Mouse (Mus musculus) embryonic stem cell, embryonic (primary cell): Measurements from ENCODE around the gene Btbd19.

ENCODE experiments used
- CTCF ChIA-PET, 4 experiments: fragments of 300-600 bp in 2 of 4; fragments of 350-600 bp in 2 of 4; sonication (Branson Sonifier 250); formaldehyde crosslinking; loops; one replicate each; lab custom pipeline; 2022; ENCODE audit warnings: inconsistent platforms in 2 of 4; lab: Charles Lee
- POLR2A ChIA-PET, 4 experiments: fragments of 300-600 bp in 2 of 4; fragments of 350-600 bp in 2 of 4; sonication (Branson Sonifier 250); formaldehyde crosslinking; loops; one replicate each; lab custom pipeline; 2022; ENCODE audit warnings: antibody characterized with exemption in 4 of 4, inconsistent platforms in 1 of 4; lab: Charles Lee

The Btbd19 gene

GRCm38 (mm10) chr4:117146176-117146575 lies 20.7 kb upstream of the Btbd19 start:
- CTCF ChIA-PET: interaction anchor here (0.6 to 5.5 kb wide), 66 partner anchors 8 to 527 kb away, joined by 3 to 39 read pairs (median 4); partner anchors contain the start of genes Ptch2 (in 4 of the 4), Btbd19 (in 3 of the 4), Plk3 (in 2 of the 4) and Rps8 (in 2 of the 4)
- POLR2A ChIA-PET: interaction anchor here (0.5 to 69.1 kb wide), 44 partner anchors 3 to 437 kb away, joined by 3 to 3713 read pairs (median 5); partner anchors contain the start of genes Kif2c (in 4 of the 4), Plk3 (in 4 of the 4), Ptch2 (in 3 of the 4) and Rps8 (in 3 of the 4)

- POLR2A ChIA-PET: interaction anchor here in 3 of 4 experiments (0.6 to 69.1 kb wide), 36 partner anchors 4 to 1071 kb away, joined by 3 to 3713 read pairs (median 8); partner anchors contain the start of genes Kif2c (in 3 of the 3), Plk3 (in 3 of the 3), Rps8 (in 3 of the 3) and Btbd19 (in 2 of the 3)
- CTCF ChIA-PET: interaction anchor here (0.6 to 5.5 kb wide), 30 partner anchors 8 to 437 kb away, joined by 3 to 39 read pairs (median 6); partner anchors contain the start of genes Plk3 (in 2 of the 4), Ptch2 (in 2 of the 4), Ccdc163 (in 1 of the 4) and Hectd3 (in 1 of the 4)
These were observed 19.7 kb upstream of the Btbd19 start for GRCm38 (mm10) chr4:117145248-117145647.

- ChIA-PET POLR2A (interaction anchor here (0.6 to 69.1 kb wide), 37 partner anchors 6 to 560 kb away, joined by 3 to 3713 read pairs (median 5); partner anchors contain the start of genes Plk3 (in 4 of the 4), Btbd19 (in 3 of the 4), Rps8 (in 3 of the 4) and Tctex1d4 (in 2 of the 4)), CTCF (interaction anchor here (0.5 to 5.1 kb wide), 15 partner anchors 9 to 418 kb away, joined by 3 to 39 read pairs (median 4); partner anchors contain the start of genes Hectd3 (in 1 of the 4) and Plk3 (in 1 of the 4))
These were observed 17.5 kb upstream of the Btbd19 start for GRCm38 (mm10) chr4:117143023-117143422.

GRCm38 (mm10) chr4:117140613-117141012 lies 15.1 kb upstream of the Btbd19 start:
- POLR2A ChIA-PET: interaction anchor here (0.6 to 69.1 kb wide), 21 partner anchors 8 to 311 kb away, joined by 3 to 3713 read pairs (median 11); partner anchors contain the start of genes Rps8 (in 3 of the 4), Btbd19 (in 2 of the 4), Tctex1d4 (in 2 of the 4) and Hectd3 (in 1 of the 4)
- CTCF ChIA-PET: interaction anchor here (0.5 to 4.7 kb wide), 36 partner anchors 8 to 512 kb away, joined by 3 to 44 read pairs (median 6); partner anchors contain the start of genes Hectd3 (in 4 of the 4), Btbd19 (in 1 of the 4), Kif2c (in 1 of the 4) and Ptch2 (in 1 of the 4)

GRCm38 (mm10) chr4:117139217-117139612 lies 13.7 kb upstream of the Btbd19 start:
- POLR2A ChIA-PET: interaction anchor here (0.5 to 69.1 kb wide), 56 partner anchors 6 to 544 kb away, joined by 3 to 3713 read pairs (median 5); partner anchors contain the start of genes Tctex1d4 (in 4 of the 4), Btbd19 (in 3 of the 4), Hectd3 (in 3 of the 4) and Rps8 (in 3 of the 4)
- CTCF ChIA-PET: interaction anchor here (0.5 to 4.7 kb wide), 50 partner anchors 9 to 350 kb away, joined by 3 to 44 read pairs (median 6); partner anchors contain the start of genes Btbd19 (in 3 of the 4), Hectd3 (in 3 of the 4), Ptch2 (in 1 of the 4) and Tctex1d4 (in 1 of the 4)

GRCm38 (mm10) chr4:117138295-117139216 lies 13.0 kb upstream of the Btbd19 start:
- CTCF ChIA-PET: interaction anchor here (0.5 to 4.7 kb wide), 47 partner anchors 7 to 350 kb away, joined by 3 to 44 read pairs (median 5); partner anchors contain the start of genes Btbd19 (in 2 of the 4), Hectd3 (in 2 of the 4), Ptch2 (in 1 of the 4) and Tctex1d4 (in 1 of the 4)
- POLR2A ChIA-PET: interaction anchor here (0.6 to 69.1 kb wide), 61 partner anchors 6 to 545 kb away, joined by 3 to 3713 read pairs (median 5); partner anchors contain the start of genes Tctex1d4 (in 4 of the 4), Btbd19 (in 3 of the 4), Hectd3 (in 3 of the 4) and Rps8 (in 3 of the 4)

- ChIA-PET CTCF (interaction anchor here in 3 of 4 experiments (0.5 to 3.4 kb wide), 11 partner anchors 10 to 492 kb away, joined by 3 to 13 read pairs (median 3); partner anchors contain the start of gene Rps8 (in 1 of the 3)), POLR2A (interaction anchor here (0.6 to 69.1 kb wide), 32 partner anchors 3 to 450 kb away, joined by 3 to 3713 read pairs (median 4); partner anchors contain the start of genes Rps8 (in 4 of the 4), Btbd19 (in 3 of the 4), Tctex1d4 (in 3 of the 4) and Hectd3 (in 2 of the 4))
These were observed 10.5 kb upstream of the Btbd19 start for GRCm38 (mm10) chr4:117136034-117136433.

GRCm38 (mm10) chr4:117134601-117134995 lies 9.1 kb upstream of the Btbd19 start:
- CTCF ChIA-PET: interaction anchor here (0.7 to 4.0 kb wide), 13 partner anchors 10 to 248 kb away, joined by 3 to 78 read pairs (median 9); partner anchors contain the start of gene Hectd3 (in 1 of the 4)
- POLR2A ChIA-PET: interaction anchor here (0.6 to 69.1 kb wide), 54 partner anchors 2 to 820 kb away, joined by 3 to 3713 read pairs (median 7); partner anchors contain the start of genes Btbd19 (in 4 of the 4), Kif2c (in 3 of the 4), Ptch2 (in 3 of the 4) and Rps8 (in 3 of the 4)

- ChIA-PET POLR2A (interaction anchor here (0.5 to 69.1 kb wide), 86 partner anchors 1 to 821 kb away, joined by 3 to 3713 read pairs (median 4); partner anchors contain the start of genes Btbd19 (in 4 of the 4), Hectd3 (in 3 of the 4), Kif2c (in 3 of the 4) and Ptch2 (in 3 of the 4)), CTCF (interaction anchor here (0.5 to 4.0 kb wide), 20 partner anchors 9 to 247 kb away, joined by 3 to 78 read pairs (median 6); partner anchors contain the start of genes Btbd19 (in 1 of the 4), Hectd3 (in 1 of the 4) and Rps8 (in 1 of the 4))
These were observed 8.5 kb upstream of the Btbd19 start, which contains the start of gene Plk3 for GRCm38 (mm10) chr4:117133817-117134600. Gene Plk3 (minus strand): TSS chr4:117133963.

- POLR2A ChIA-PET: interaction anchor here (0.5 to 69.1 kb wide), 82 partner anchors 1 to 506 kb away, joined by 3 to 3713 read pairs (median 4); partner anchors contain the start of genes Btbd19 (in 4 of the 4), Hectd3 (in 3 of the 4), Kif2c (in 3 of the 4) and Ptch2 (in 3 of the 4)
- CTCF ChIA-PET: interaction anchor here in 3 of 4 experiments (0.8 to 4.0 kb wide), 16 partner anchors 8 to 138 kb away, joined by 3 to 78 read pairs (median 8); partner anchors contain the start of genes Btbd19 (in 1 of the 3) and Hectd3 (in 1 of the 3)
These were observed 7.9 kb upstream of the Btbd19 start for GRCm38 (mm10) chr4:117133366-117133796.

GRCm38 (mm10) chr4:117132794-117133143 lies 7.2 kb upstream of the Btbd19 start:
- ChIA-PET POLR2A (interaction anchor here (0.5 to 69.1 kb wide), 52 partner anchors 0 to 516 kb away, joined by 3 to 3713 read pairs (median 6); partner anchors contain the start of genes Btbd19 (in 4 of the 4), Ptch2 (in 3 of the 4), Rps8 (in 3 of the 4) and Tctex1d4 (in 3 of the 4)), CTCF (interaction anchor here in 3 of 4 experiments (1.2 to 4.0 kb wide), 9 partner anchors 11 to 130 kb away, joined by 3 to 78 read pairs (median 9); no protein-coding TSS in a partner anchor)

- CTCF ChIA-PET: interaction anchor here (0.6 to 4.0 kb wide), 9 partner anchors 11 to 1041 kb away, joined by 3 to 78 read pairs (median 6); partner anchors contain the start of gene Hectd3 (in 1 of the 4)
- POLR2A ChIA-PET: interaction anchor here (0.5 to 69.1 kb wide), 49 partner anchors 1 to 704 kb away, joined by 3 to 3713 read pairs (median 5); partner anchors contain the start of genes Ptch2 (in 3 of the 4), Rps8 (in 3 of the 4), Btbd19 (in 2 of the 4) and Kif2c (in 2 of the 4)
These were observed 6.6 kb upstream of the Btbd19 start for GRCm38 (mm10) chr4:117131890-117132793.

- ChIA-PET CTCF (interaction anchor here in 2 of 4 experiments (1.1 to 4.0 kb wide), 4 partner anchors 10 to 135 kb away, joined by 5 to 78 read pairs (median 6); partner anchors contain the start of gene Hectd3 (in 1 of the 2)), POLR2A (interaction anchor here (0.6 to 69.1 kb wide), 18 partner anchors 2 to 449 kb away, joined by 3 to 3713 read pairs (median 8); partner anchors contain the start of genes Rps8 (in 3 of the 4), Btbd19 (in 2 of the 4), Kif2c (in 2 of the 4) and Tctex1d4 (in 2 of the 4))
These were observed 5.7 kb upstream of the Btbd19 start for GRCm38 (mm10) chr4:117131198-117131597.
